Mouse (Mus musculus) frontal cortex, postnatal 25 days (tissue): ENCODE measurements around the gene Gpr161.

Source experiments
- DNase-seq, 2 experiments: peaks; one replicate each; pipeline ENCODE4 v3.0.0; 2022; ENCODE audit warnings: low spot score in 2 of 2

The Gpr161 gene

DNA sequence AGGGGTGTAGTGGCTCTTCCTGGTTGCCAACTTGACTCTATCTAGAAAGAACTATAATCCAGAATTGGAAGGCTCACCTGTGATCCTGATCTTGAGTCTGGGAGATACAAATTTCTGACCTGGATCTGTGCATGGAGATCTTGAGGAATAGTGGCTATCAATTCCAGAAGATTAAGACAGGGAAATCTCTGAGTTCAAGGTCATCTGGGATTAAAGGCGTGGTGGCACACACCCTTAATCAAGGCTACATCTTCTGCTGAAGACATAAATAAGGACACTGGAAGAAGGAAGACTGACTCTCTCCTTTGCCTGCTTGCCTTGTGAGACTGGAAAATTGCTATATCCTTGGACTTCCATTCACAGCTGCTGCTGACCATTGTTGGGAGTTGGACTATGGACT, at the start of gene Gpr161:
TSS of gene Gpr161 (plus strand) at position 301 of the 400 bp plus-strand sequence.
- no peak for DNase-seq

DNA sequence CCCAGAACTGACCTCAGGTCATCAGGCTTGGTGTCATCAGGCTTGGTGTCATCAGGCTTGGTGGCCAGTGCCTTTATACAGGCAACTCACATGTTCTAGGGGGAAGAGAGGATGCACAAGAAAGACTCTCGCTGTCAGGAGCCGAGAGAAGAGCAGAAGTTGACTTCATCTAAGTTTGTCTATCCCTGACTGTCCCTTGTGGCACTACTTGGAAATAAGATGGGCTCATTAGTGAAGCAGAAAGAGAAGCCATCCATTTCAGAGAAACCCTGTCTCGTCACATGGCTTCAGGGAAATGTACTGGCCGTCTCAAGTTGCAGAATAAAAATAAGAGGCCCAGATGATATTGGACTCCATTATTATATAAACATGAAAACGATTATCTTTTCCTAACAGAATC, 49.0 kb upstream of the Gpr161 start:
- DNase-seq, result no peak

DNA sequence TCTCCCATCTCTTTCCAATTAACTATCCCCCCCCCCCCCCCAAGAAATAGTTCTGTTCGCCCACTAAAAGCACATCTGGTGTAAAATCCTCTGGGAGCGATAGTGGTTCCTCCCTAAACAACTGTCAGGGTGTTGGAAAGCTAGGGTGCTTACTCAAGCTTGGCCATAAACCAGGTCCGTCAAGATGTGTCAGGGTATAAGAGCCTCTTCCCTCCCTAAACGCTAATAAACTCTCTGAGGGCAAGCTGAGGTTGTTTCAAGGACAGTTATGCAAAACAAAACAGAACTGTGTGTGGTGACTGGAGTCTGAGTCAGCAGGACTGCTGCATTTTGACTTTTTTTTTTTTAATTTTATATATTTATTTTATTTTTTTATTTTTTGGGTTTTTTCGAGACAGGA, 48.5 kb upstream of the Gpr161 start:
- no peak for DNase-seq

DNA sequence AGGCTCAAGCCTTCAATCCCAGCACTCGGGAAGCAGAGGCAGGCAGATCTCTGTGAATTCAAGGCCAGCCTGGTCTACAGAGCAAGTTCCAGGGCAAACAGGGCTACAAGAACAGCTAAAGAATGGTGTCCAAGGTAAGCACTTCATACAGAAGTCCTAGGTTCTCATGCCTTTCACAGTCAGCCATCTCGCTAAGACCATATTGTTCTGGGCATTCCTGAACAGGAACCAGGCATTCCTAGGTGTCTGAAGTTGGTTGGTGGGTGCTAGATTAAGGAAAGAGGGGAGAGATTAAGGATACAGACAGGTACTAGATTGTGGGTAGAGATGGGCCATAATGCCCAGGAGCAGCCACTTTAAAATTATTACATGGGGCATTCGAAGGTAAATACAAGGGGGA, 47.8 kb upstream of the Gpr161 start:
- DNase-seq, result no peak

DNA sequence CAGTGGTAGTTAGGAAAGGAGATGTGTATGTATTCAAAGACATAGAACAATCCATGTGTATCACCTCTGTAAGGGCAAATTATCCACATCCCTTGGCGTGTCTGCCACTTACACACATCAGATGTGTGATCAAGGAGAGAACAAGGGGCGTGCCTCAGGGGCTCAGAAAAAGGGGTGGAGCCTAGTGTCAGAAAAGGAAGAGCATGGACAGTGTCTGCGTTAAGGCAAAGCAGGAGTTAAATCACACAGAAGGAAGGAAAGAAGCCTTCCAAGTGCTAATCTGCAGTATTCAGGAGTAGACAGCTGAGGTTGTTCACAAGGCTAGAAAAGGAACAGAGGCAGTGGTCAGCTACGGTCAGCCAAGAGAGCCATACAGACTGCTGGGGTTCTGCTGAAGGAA, 46.7 kb upstream of the Gpr161 start:
- no peak for DNase-seq

DNA sequence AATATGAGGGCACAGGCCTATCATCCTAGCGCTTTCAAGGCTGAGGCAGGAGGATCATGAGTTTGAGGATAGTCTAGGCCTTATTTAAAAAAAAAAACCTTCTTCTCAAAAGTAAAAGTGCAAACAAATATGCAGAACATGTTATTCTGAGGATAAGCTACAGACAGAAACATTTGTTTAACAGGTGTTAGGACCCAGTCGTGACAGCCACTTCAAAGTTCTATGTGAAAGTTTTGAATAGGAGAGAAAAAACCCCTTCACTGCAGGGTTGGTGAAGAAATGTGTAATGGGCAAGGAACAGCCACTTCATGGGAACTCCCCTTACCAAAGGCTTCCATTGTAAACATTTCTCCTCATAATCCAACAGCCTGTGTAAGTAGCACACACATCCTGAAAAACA, 45.0 kb upstream of the Gpr161 start:
- DNase-seq, result no peak

DNA sequence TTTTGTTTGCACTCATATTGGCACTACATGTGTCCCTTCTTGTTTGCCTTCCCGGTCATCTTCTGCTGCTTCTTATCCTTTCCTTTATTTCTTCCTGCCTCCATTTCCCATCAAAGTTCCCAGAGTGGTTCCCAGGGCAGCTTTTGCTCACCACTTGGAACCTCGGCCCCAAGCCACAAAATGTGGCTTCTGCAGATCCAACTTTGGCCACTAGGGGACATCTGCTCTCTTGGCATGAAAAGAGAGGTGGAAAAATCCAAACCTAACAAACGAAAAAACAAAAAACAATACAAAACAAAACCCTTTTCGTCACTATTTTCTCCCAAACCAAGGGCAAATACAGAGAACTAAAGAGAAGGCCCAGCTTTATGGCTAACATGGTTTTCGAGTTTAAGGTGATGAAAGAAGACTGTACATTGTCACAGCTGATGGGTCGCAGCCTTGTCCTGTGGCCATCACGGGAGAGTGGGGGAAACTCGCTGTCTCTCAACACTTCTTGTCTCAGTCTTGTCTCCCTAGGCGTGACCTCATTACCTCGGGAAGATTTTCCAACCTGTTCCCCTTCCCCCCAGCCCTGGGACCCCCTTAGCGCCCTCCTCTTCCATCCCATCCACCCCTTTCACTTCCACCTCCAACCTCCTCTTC, 43.4 kb upstream of the Gpr161 start:
- peak; percentile 8 to 25 for DNase-seq

DNA sequence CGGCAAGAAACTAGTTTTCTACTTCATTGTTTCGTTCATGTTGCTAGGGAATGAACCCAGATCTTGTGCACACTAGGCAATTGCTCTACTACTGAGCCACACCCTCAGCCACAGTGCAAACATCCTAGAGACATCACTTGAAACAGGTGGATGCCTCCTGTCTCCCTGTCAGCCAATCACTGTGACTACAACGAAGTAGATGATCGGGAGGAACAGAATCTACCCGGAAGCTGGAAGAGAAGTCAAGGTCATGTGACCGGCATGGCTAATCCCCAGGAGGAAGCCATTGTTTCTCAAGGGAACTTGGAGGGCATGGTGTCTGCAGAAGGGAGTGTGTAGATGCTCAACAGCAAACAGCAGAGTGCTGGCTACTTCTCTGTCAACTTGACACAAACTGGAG, 20.6 kb upstream of the Gpr161 start:
- DNase-seq, result no peak

DNA sequence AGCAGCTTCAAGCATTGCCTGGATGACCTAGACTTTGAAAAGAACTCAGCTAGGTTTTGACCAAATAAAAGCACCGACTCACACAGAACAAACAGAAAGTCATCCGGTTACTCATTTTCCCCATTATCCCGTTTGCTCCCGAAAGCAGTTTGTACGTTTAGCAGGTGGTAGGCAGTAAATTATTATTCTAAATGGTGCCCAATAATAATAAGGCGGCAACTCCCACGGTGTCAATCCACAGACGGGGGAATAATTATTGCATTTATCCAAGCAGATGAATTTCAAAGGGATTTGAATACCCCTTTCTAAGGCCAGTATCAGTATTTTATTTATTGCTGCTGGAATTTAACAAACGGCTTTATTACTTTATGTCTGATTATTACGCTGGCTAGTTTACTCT, 14.8 kb upstream of the Gpr161 start:
- no peak for DNase-seq

DNA sequence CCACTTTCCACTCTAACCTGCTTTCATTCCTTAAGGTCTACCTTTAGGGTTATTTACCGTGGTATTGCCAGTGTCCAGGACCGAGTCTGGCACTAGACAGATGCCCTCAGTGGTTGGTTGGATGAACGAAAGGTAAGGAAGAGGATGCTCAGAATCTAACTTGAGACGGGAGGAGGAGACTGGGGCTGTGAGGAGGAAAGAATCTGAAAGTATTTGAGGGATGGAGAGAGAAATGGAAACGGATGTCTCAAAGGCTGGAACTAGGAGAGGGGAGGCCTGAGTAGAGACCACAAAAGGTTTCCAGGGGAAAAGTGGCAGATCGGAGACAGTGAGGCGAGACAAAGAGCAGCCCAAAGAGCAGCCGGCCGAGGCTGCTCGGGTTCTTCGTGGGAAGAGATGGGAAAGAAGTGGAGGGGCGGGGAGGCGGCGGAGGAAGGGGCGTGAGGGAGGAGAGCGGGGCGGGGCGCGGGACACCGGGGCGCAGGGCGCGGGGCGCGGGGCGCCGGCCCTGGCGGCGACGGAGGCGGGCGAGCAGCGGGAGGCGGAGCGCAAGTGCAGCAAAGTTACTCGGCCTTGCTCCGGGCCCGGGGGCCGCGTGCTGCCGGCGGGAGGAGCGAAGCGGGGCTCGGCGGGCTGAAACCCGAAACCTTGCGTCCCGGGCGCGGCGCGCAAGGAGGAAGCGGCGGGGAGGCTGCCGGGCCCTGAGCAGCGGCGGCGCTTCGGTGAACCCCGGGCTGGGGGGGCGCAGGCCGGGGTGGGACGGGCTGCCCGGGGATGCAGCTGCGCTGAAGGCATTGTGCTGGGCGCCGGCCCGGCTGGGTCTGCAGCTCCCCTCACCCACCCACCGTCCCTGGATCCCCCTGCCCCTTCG, 14.0 kb upstream of the Gpr161 start:
- no peak for DNase-seq

DNA sequence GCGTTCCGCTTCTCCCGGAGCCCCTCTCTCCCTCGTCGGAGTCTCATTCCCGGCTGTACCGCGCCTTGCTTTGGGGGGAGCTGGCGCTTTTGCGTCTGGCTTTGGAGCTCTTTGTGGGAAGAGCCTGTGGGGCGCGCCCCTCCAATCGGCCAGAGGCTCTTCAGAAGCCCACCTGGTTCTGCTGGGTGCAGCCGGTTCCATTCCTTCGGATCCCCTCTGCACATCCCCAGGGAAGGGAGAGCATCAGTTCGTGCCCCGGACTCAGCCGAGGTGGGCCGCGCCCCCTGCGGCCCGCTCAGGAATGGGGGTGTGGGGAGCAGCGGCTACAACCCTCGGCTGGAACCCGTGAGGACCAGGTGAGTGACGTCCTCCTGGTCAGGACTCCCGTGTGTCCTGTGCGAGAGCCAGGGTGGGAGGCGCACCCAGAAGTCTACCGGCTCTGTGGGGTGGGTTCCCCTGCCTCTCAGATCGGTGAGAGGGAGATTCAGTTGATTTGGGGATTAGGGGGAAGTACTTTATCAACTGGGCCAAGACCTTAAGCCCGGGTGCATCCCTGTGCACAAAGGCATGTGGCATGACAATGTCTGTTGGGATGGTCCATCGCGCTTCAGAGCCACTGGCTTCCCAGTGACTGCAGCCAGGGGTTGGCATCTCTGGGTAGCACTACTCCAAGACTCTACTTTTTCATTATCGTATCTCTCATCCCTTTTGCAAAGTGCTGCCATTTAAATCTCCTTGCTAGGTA, 13.2 kb upstream of the Gpr161 start:
- no peak for DNase-seq

DNA sequence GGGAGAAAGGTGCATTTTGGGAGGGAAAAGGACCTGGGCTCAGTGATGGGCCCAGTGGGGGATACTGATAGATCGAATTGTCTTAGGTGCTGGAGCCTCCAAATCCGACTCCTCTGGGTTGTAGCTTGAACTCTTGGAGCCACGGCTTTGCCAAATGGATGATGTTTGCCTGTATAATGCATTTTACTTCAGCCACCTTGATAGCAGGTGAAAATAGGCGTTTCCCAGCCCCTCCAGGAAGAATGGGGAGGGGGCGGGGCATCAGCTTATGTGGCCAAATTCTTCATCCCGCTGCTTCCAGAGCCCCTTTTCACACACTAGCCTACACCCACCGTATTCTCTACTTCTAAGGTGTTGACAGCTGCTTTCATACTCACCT, 12.6 kb upstream of the Gpr161 start:
- DNase-seq, result no peak

DNA sequence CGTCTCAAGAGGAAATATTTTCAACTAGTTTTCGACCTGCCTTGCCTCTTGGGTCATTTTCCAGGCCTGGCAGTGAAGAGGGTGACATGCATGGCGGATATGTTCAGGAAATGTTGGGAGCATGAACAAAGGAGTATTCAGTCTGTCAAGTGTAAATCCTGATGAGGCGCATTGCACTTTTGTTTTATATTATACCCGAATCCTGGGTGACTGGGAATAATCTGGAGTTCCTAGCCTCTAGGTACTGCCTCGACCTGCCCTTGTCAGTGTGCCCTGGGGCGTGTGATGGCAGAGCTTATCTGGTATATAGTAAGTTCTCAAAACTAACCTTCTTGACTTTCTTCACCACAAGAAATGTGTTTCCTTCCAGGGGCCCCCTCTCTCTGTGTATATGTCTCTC, 11.5 kb upstream of the Gpr161 start:
- DNase-seq, result no peak

DNA sequence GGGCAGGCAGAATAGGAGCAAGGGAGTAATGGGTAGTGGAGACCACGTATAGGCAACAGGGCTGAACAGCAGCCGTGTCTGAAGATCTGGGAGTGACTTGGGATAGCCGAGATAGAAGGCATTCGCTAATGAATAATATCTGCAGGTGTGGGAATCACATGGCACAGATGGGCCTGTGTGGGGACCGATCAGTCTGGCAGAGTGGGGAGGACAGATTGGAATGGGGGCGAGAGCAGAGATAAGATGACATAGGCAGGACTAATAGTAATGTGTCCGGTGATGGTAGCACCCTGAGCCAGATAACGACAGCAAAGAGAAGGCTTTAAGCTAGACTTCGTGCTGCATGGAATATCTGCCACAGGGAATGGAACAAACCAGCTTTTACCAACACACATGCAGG, 7.4 kb upstream of the Gpr161 start:
- no peak for DNase-seq

DNA sequence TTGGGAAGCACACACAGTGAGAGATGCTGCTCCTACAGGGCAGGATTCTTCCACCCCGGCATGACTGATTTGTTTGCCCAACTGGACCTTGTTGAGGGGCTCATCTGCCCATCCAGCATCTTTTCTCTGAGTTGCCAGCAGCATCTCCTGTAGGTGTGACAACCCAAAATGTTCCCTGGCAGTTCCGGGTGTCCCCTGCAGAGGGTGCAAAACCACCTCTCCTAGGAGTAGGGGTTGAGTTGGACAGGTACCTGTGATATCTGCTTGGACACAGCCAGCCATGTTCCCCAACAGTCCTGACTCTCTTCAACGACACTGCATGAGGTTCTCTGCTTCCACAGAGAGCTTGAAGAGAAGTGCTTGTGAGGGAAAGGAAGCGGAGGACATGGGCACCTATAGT, 5.8 kb upstream of the Gpr161 start:
- no peak for DNase-seq

DNA sequence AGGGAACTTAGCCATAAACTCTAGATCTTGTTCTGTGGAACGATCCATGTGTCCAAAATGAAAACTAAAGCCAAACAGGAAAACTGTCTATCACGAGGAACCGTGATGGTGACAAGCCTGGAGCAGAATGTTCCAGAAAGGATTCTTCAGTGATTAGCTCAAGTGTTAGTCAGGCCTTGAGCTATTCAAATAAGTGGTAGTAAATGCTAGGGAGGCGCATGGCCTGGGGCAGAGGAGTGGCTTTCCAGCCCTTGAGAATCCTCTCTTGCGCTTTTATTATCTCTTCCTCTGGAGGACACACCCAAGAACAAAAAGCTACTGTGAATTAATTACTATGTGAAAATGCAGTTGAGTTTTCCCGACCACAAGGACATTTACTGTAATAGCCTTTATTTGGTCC, 4.0 kb upstream of the Gpr161 start:
- no peak for DNase-seq

DNA sequence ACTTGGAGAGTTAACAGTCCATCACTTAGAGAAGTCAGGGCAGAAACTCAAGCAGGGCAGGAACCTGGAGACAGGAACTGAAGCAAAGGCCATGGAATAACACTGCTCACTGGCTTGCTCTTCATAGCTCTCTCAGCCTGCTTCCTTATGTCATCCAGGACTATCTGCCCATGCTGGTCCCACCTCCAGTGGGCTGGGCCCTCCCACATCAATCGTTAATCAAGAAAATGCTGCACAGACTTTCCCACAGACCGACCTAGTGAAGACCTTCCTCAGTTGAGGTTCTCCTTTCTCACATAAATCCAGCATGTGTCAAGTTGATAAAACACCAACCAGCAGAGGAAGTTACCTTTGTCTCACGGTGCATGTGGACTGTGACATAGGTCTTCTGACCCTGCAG, 5.5 kb downstream of the Gpr161 start:
- DNase-seq, result no peak

DNA sequence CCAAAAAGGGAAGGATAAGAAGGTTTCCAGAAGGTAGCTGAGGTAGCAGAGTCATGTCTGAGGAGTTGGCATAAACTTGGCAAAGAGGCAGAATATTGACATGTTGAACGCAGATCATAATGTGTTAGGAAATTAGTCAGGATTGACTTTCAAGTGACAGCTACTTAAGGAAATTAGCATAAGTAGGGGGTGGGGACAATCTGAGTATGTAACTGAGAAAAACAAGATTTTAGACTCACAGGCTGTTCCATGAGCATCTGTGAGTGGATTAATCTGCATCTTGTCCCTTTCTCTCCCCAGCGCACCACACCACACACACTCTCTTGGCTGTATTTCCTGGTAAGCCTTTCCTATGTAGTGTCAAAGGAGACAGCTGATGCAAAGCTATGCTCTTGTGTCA, 6.0 kb downstream of the Gpr161 start:
- no peak for DNase-seq

DNA sequence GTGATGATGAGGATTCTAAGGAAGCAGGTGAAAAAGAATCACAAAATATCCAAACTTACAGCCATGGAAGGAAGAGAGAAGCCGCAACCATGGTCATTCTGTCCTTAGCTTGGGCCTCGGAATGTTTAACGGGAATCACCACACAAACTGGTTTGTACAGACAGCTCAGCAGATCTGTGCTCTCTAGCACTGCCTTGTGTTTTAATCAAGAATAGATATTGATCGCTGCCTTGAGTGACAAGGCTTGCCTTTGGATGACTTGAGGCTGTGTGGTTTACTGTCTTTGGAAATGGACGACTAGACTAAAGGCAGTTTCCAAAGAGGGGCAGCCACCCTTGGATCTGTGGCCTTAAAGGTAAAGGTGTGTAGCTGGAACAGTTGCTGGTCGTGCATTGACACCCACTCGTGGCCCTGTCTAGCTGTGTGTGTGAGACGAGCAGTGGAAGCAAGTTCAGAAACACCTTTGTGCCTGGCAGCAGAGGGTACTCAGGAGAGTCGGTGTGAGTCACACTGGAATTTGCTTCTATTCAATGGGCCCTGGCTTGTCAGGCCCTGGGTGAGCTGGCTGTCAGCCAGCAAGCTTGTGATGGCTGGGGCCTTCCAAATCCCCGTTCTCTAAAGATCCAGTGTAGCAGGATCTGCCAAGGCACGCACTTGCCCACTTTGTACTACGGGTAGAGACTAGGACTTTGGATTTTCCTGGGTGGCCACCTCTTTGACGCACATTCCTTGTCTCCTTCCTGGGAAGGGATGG, 7.0 kb downstream of the Gpr161 start:
- DNase-seq, result peak in 1 of 2 experiments; percentile 20

DNA sequence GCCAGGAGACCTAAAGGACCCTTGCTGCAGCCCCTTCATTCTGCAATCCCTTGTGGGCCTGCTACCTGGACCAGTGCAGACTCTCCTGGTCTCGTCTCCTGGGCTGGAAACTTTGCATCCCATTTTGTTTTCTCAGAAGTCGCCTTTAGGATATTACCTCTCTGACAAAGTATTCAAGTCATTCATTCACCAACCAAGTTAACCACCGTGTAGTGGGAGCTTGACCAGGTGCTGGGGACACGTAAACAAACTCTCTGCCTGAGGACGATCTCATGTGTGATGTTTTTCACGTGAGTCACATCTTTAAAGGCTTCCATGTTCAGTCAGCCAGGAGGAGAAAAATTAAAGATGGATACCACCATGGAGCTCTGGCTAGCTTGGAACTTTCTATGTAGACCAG, 7.6 kb downstream of the Gpr161 start:
- DNase-seq, result no peak

DNA sequence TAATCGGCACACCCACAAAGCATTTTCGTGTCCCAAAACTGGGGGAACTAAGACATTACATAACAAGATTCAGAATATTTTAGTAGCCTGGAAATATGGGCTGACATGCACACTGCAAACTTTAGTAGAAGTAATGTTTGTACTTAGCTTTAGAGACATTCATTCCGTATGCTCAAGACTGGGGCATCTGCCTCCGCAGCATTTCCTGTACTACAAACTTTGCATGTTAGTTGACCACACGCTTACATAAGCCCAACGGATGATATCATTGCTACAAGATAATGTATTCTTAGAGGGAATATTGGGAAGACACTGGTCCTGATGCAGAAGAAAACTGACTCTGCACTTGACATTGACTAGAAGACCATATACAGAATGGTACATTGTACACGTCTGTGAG, 8.8 kb downstream of the Gpr161 start:
- no peak for DNase-seq

DNA sequence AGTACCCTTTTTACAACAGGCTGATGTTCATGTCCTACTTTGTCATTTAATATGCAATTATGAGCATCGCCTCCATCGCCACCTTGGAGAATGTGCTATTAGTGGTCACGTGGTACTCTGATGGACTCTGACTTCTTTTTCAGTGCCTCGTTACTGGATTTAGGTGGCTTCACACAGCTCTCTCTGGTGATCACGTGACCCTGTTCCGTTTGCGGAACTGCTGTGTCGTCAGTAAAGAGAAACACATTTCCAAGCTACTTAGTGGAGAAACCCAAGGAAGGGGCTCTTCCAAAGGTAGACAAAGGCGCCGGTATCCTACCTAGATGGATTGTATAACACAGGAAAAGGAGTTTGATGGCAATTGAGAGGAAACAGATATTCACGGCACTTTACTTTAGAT, 12.6 kb downstream of the Gpr161 start:
- no peak for DNase-seq
